Mouse (Mus musculus) left cerebral cortex, adult 18-20 months (tissue): ENCODE data around the gene Stk32b. TPM values are rescaled to one million over a fixed set of nuclear protein-coding genes. Genes with fewer than 3 reads are reported as not detected.
A peak's percentile ranks its signal among the peaks of the same experiment; 100 is the strongest.

Experiments used
- DNase-seq, 2 experiments: peaks; one replicate each; pipeline ENCODE4 v3.0.0; 2021 to 2022; ENCODE audit warnings: low spot score in 2 of 2, mixed read lengths in 1 of 2
- total RNA-seq, 2 experiments: library from RNA; stranded (reverse); gene quantifications; 2 replicates each; pipeline ENCODE4 v1.2.3; 2021

Gene Stk32b
- total RNA-seq, 2 experiments from 2014 or later = 2.1 to 2.4 TPM

GRCm38 (mm10) chr5:37535227-37535626, 181.7 kb downstream of the Stk32b start:
- no peak for DNase-seq

- DNase-seq = no peak
These were observed 191.6 kb downstream of the Stk32b start for GRCm38 (mm10) chr5:37525363-37525762.

- DNase-seq = no peak
These were observed 196.5 kb downstream of the Stk32b start for GRCm38 (mm10) chr5:37520441-37520840.

GRCm38 (mm10) chr5:37512479-37512878, 204.5 kb downstream of the Stk32b start:
- no peak for DNase-seq

- DNase-seq = no peak
These were observed 210.0 kb downstream of the Stk32b start for GRCm38 (mm10) chr5:37506880-37507519.

- DNase-seq = no peak
These were observed 221.9 kb downstream of the Stk32b start for GRCm38 (mm10) chr5:37494984-37495476.

- DNase-seq = no peak
These were observed 244.9 kb downstream of the Stk32b start for GRCm38 (mm10) chr5:37472025-37472608.

GRCm38 (mm10) chr5:37471584-37471983, 245.4 kb downstream of the Stk32b start:
- DNase-seq = no peak

GRCm38 (mm10) chr5:37469031-37469430, 247.9 kb downstream of the Stk32b start:
- DNase-seq = no peak

GRCm38 (mm10) chr5:37467646-37468045, 249.3 kb downstream of the Stk32b start:
- no peak for DNase-seq

- DNase-seq = peak in 1 of 2 experiments; percentile 18
These were observed 251.5 kb downstream of the Stk32b start for GRCm38 (mm10) chr5:37465461-37465860.

GRCm38 (mm10) chr5:37458236-37458635, 258.7 kb downstream of the Stk32b start:
- DNase-seq = no peak

- no peak for DNase-seq
These were observed 259.1 kb downstream of the Stk32b start for GRCm38 (mm10) chr5:37457831-37458230.

- DNase-seq = no peak
These were observed 259.8 kb downstream of the Stk32b start for GRCm38 (mm10) chr5:37457191-37457590.

- DNase-seq = no peak
These were observed 260.4 kb downstream of the Stk32b start for GRCm38 (mm10) chr5:37456590-37456989.

GRCm38 (mm10) chr5:37447546-37447945, 269.4 kb downstream of the Stk32b start:
- DNase-seq = no peak

- no peak for DNase-seq
These were observed 274.2 kb downstream of the Stk32b start for GRCm38 (mm10) chr5:37442767-37443166.

- DNase-seq = no peak
These were observed 281.6 kb downstream of the Stk32b start for GRCm38 (mm10) chr5:37435417-37435816.

- no peak for DNase-seq
These were observed 289.8 kb downstream of the Stk32b start for GRCm38 (mm10) chr5:37427210-37427609.

- no peak for DNase-seq
These were observed 297.9 kb downstream of the Stk32b start for GRCm38 (mm10) chr5:37419028-37419427.
